Mouse (Mus musculus) liver, embryonic 11.5 days (tissue): ENCODE measurements around the gene Kcmf1. TPM values are rescaled to one million over a fixed set of nuclear protein-coding genes. Genes with fewer than 3 reads are reported as not detected.

Source experiments
- ATAC-seq: fragments of 200-750 bp; cut with Nextera tagmentation; replicated peaks from 2 replicates; pipeline ENCODE4 v1.8.0; 2017; ENCODE audit warnings: moderate number of reproducible peaks, mild to moderate bottlenecking, moderate TSS enrichment, moderate library complexity; ENCODE audit not compliant: low FRiP score
- DNase-seq: peaks from one replicate; pipeline ENCODE4 v3.0.0-alpha.2; 2017; ENCODE audit warnings: low spot score
- H3K27ac ChIP-seq: fragments of 300-500 bp; sonication (generic); 2 replicates; pipeline ENCODE4 v1.5.1; 2014; ENCODE audit warnings: mild to moderate bottlenecking, low read depth, low read length, control low read depth
- H3K27me3 ChIP-seq: fragments of 300-500 bp; sonication (generic); replicated peaks from 2 replicates; pipeline ENCODE4 v1.6.1; 2014; ENCODE audit warnings: low read length, mixed read lengths; ENCODE audit not compliant: control insufficient read depth, insufficient read depth
- H3K36me3 ChIP-seq: fragments of 300-500 bp; sonication (generic); 2 replicates; pipeline ENCODE4 v1.6.1; 2014; ENCODE audit warnings: mild to moderate bottlenecking, low read length, moderate library complexity, mixed read lengths; ENCODE audit not compliant: control insufficient read depth, insufficient read depth
- H3K4me1 ChIP-seq: fragments of 300-500 bp; sonication (generic); replicated peaks from 2 replicates; pipeline ENCODE4 v1.6.1; 2014; ENCODE audit warnings: low read length, mixed read lengths; ENCODE audit not compliant: control insufficient read depth, insufficient read depth
- H3K4me2 ChIP-seq: fragments of 300-500 bp; sonication (generic); 2 replicates; pipeline ENCODE4 v1.6.1; 2014; ENCODE audit warnings: mild to moderate bottlenecking, control low read depth, moderate library complexity
- H3K4me3 ChIP-seq: fragments of 300-500 bp; sonication (generic); 2 replicates; pipeline ENCODE4 v1.5.1; 2014; ENCODE audit warnings: low read depth, low read length, control low read depth
- H3K9ac ChIP-seq: fragments of 300-500 bp; sonication (generic); 2 replicates; pipeline ENCODE4 v1.6.1; 2014; ENCODE audit warnings: low read depth, low read length, control low read depth
- H3K9me3 ChIP-seq: fragments of 300-500 bp; sonication (generic); 2 replicates; pipeline ENCODE4 v1.6.1; 2016; ENCODE audit warnings: low read length, inconsistent platforms, mixed read lengths; ENCODE audit not compliant: control insufficient read depth
- WGBS: fragments of 180-500 bp; shearing (Covaris S2); extraction: QIAGEN DNeasy Blood & Tissue Kit; methylation state at CpG from one replicate; pipeline ENCODE4 v1.1.7; 2014; 5-methylcytosine and 5-hydroxymethylcytosine counted together
- polyA plus RNA-seq: library from polyadenylated mRNA; unstranded; fragments of >200 nt; fragmentation: Nextera tagmentation; extraction: Ambion mirVana; gene quantifications from 2 replicates; pipeline ENCODE4 v1.2.1, GENCODE M21; 2014

The Kcmf1 gene
- 40.6 and 46.8 TPM in 2 replicates for polyA plus RNA-seq

GRCm38 (mm10) chr6:72899781-72900681 is at the start of gene Kcmf1:
Kcmf1 (minus strand) TSS chr6:72899979.
- H3K4me2 ChIP-seq, result peak within 1 kb of the TSS; percentile 81
- no peaks in the 10 kb centered on the region for H3K9me3 ChIP-seq
- H3K27ac ChIP-seq, result peak within 1 kb of the TSS; percentile 99
- peak within 1 kb of the TSS; percentile 98 for H3K4me3 ChIP-seq
- peak within 1 kb of the TSS; percentile 99 for H3K9ac ChIP-seq
- WGBS, result under 1% methylated on average over 64 of the region's 113 CpGs
- DNase-seq, result peak; percentile 83
- no peaks in the 10 kb centered on the region for H3K27me3 ChIP-seq
- no peaks in the 10 kb centered on the region for H3K36me3 ChIP-seq
- peak; percentile 77 for ATAC-seq
- H3K4me1 ChIP-seq, result peaks cover 17% of the 10 kb centered on the region

- DNase-seq (no peak), ATAC-seq (no peak)
- no peaks in the 10 kb centered on the region for H3K36me3 ChIP-seq
- no peak overlapping the region for H3K27ac ChIP-seq
- H3K4me2 ChIP-seq, result no peak overlapping the region
- WGBS, result 78% methylated on average over 9 of the region's 9 CpGs
- no peaks in the 10 kb centered on the region for H3K4me1 ChIP-seq
- no peak overlapping the region for H3K4me3 ChIP-seq
- no peaks in the 10 kb centered on the region for H3K27me3 ChIP-seq
- H3K9me3 ChIP-seq, result no peaks in the 10 kb centered on the region
- no peak overlapping the region for H3K9ac ChIP-seq
Measured at GRCm38 (mm10) chr6:72949161-72949756, 49.5 kb upstream of the Kcmf1 start.

GRCm38 (mm10) chr6:72948392-72948791 is 48.6 kb upstream of the Kcmf1 start:
- Histone ChIP-seq H3K4me3 (no peak overlapping the region), H3K9ac (no peak overlapping the region), H3K36me3 (no peaks in the 10 kb centered on the region), H3K9me3 (no peaks in the 10 kb centered on the region), H3K4me2 (no peak overlapping the region), H3K4me1 (no peaks in the 10 kb centered on the region), H3K27me3 (no peaks in the 10 kb centered on the region), H3K27ac (no peak overlapping the region)
- WGBS, result 71% methylated on average over 3 of the region's 3 CpGs
- no peak for DNase-seq
- no peak for ATAC-seq

- H3K9me3 ChIP-seq, result no peaks in the 10 kb centered on the region
- no peaks in the 10 kb centered on the region for H3K4me1 ChIP-seq
- DNase-seq (no peak), ATAC-seq (no peak)
- no peaks in the 10 kb centered on the region for H3K36me3 ChIP-seq
- 67% methylated on average over 6 of the region's 6 CpGs for WGBS
- H3K4me3 ChIP-seq, result no peak overlapping the region
- no peaks in the 10 kb centered on the region for H3K27me3 ChIP-seq
- no peak overlapping the region for H3K4me2 ChIP-seq
- H3K27ac ChIP-seq, result no peak overlapping the region
- H3K9ac ChIP-seq, result no peak overlapping the region
Measured at GRCm38 (mm10) chr6:72947960-72948359, 48.2 kb upstream of the Kcmf1 start.

- Histone ChIP-seq H3K4me2 (no peak overlapping the region), H3K36me3 (no peaks in the 10 kb centered on the region), H3K9me3 (no peaks in the 10 kb centered on the region), H3K27me3 (no peaks in the 10 kb centered on the region), H3K9ac (no peak overlapping the region), H3K4me1 (no peaks in the 10 kb centered on the region), H3K4me3 (no peak overlapping the region), H3K27ac (no peak overlapping the region)
- ATAC-seq (no peak), DNase-seq (no peak)
- WGBS, result 7% methylated on average over 3 of the region's 3 CpGs
Measured at GRCm38 (mm10) chr6:72940493-72940892, 40.7 kb upstream of the Kcmf1 start.

GRCm38 (mm10) chr6:72937859-72938258 is 38.1 kb upstream of the Kcmf1 start:
- Histone ChIP-seq H3K9me3 (no peaks in the 10 kb centered on the region), H3K4me3 (no peak overlapping the region), H3K9ac (no peak overlapping the region), H3K36me3 (no peaks in the 10 kb centered on the region), H3K27ac (no peak overlapping the region), H3K4me1 (no peaks in the 10 kb centered on the region), H3K27me3 (no peaks in the 10 kb centered on the region), H3K4me2 (peak overlapping the region; percentile 23; the same call in 1 of the 2 replicates)
- DNase-seq (no peak), ATAC-seq (no peak)
- 48% methylated on average over 5 of the region's 5 CpGs for WGBS

GRCm38 (mm10) chr6:72937430-72937829 is 37.7 kb upstream of the Kcmf1 start:
- H3K27me3 ChIP-seq, result no peaks in the 10 kb centered on the region
- H3K9ac ChIP-seq, result no peak overlapping the region
- no peak overlapping the region for H3K27ac ChIP-seq
- no peak overlapping the region for H3K4me3 ChIP-seq
- WGBS, result 66% methylated on average over 3 of the region's 3 CpGs
- no peak for ATAC-seq
- 0 out of 2 replicates have a peak overlapping the region, but pooled peaks have one; percentile 23 for H3K4me2 ChIP-seq
- no peak for DNase-seq
- no peaks in the 10 kb centered on the region for H3K9me3 ChIP-seq
- no peaks in the 10 kb centered on the region for H3K36me3 ChIP-seq
- no peaks in the 10 kb centered on the region for H3K4me1 ChIP-seq

GRCm38 (mm10) chr6:72932955-72933354 is 33.2 kb upstream of the Kcmf1 start:
- Histone ChIP-seq H3K4me1 (no peaks in the 10 kb centered on the region), H3K36me3 (no peaks in the 10 kb centered on the region), H3K27me3 (no peaks in the 10 kb centered on the region), H3K4me2 (no peak overlapping the region), H3K9me3 (no peaks in the 10 kb centered on the region), H3K27ac (no peak overlapping the region), H3K4me3 (no peak overlapping the region), H3K9ac (no peak overlapping the region)
- 91% methylated on average over 1 of the region's 1 CpGs for WGBS
- ATAC-seq, result no peak
- DNase-seq, result no peak
